Mouse (Mus musculus) liver, postnatal 0 days (tissue): ENCODE measurements around the gene 1700016K19Rik. TPM values are rescaled to one million over a fixed set of nuclear protein-coding genes. Genes with fewer than 3 reads are reported as not detected.
A peak's percentile ranks its signal among the peaks of the same experiment; 100 is the strongest.

ENCODE experiments used
- ATAC-seq: fragments of 200-750 bp; cut with Nextera tagmentation; 2 replicates; pipeline ENCODE4 v1.8.0; 2017; ENCODE audit warnings: mild to moderate bottlenecking, moderate library complexity
- DNase-seq: peaks from one replicate; pipeline ENCODE4 v3.0.0-alpha.2; 2016
- H3K27ac ChIP-seq: fragments of 300-500 bp; sonication (generic); 2 replicates; pipeline ENCODE4 v1.5.1; 2014; ENCODE audit warnings: antibody characterized with exemption, moderate library complexity, mild to moderate bottlenecking, low read depth
- H3K27me3 ChIP-seq: fragments of 300-500 bp; sonication (generic); 2 replicates; pipeline ENCODE4 v1.6.1; 2014; ENCODE audit warnings: low read length, control low read depth, mixed read lengths; ENCODE audit not compliant: insufficient read depth
- H3K36me3 ChIP-seq: fragments of 300-500 bp; sonication (generic); replicated peaks from 2 replicates; pipeline ENCODE4 v1.6.1; 2014; ENCODE audit warnings: mild to moderate bottlenecking, control low read depth, low read length, moderate library complexity, mixed read lengths; ENCODE audit not compliant: insufficient read depth
- H3K4me1 ChIP-seq: fragments of 300-500 bp; sonication (generic); 2 replicates; pipeline ENCODE4 v1.6.1; 2014; ENCODE audit warnings: antibody characterized with exemption, mild to moderate bottlenecking, control low read depth; ENCODE audit not compliant: insufficient read depth
- H3K4me2 ChIP-seq: fragments of 300-500 bp; sonication (generic); 2 replicates; pipeline ENCODE4 v1.6.1; 2014; ENCODE audit warnings: low read depth, mild to moderate bottlenecking, low read length, moderate library complexity, mixed read lengths
- H3K4me3 ChIP-seq: fragments of 300-500 bp; sonication (generic); 2 replicates; pipeline ENCODE4 v1.5.1; 2014; ENCODE audit warnings: low read depth, low read length
- H3K9ac ChIP-seq: fragments of 300-500 bp; sonication (generic); replicated peaks from 2 replicates; pipeline ENCODE4 v1.6.1; 2014; ENCODE audit warnings: mild to moderate bottlenecking, moderate library complexity
- H3K9me3 ChIP-seq: fragments of 300-500 bp; sonication (generic); 2 replicates; pipeline ENCODE4 v1.6.1; 2016; ENCODE audit warnings: mild to moderate bottlenecking, control low read depth, low read length, mixed read lengths
- CTCF ChIP-seq: sonication (generic); IDR thresholded peaks from 2 replicates; pipeline ENCODE4 v1.5.1; 2016; ENCODE audit warnings: antibody characterized with exemption, low read depth
- EP300 ChIP-seq: IDR thresholded peaks from 2 replicates; pipeline ENCODE4 v1.6.1; 2016; ENCODE audit warnings: antibody characterized with exemption, low read depth, mild to moderate bottlenecking
- WGBS: fragments of 180-500 bp; shearing (Covaris S2); extraction: QIAGEN DNeasy Blood & Tissue Kit; methylation state at CpG from one replicate; pipeline ENCODE4 v1.1.7; 2014; ENCODE audit not compliant: insufficient replicate concordance; 5-methylcytosine and 5-hydroxymethylcytosine counted together
- polyA plus RNA-seq: library from polyadenylated mRNA; unstranded; fragments of >200 nt; fragmentation: Nextera tagmentation; extraction: Ambion mirVana; gene quantifications from 2 replicates; pipeline ENCODE4 v1.2.1, GENCODE M21; 2015

The 1700016K19Rik gene
- polyA plus RNA-seq, 1 experiment from 2014 or later = not detected

DNA sequence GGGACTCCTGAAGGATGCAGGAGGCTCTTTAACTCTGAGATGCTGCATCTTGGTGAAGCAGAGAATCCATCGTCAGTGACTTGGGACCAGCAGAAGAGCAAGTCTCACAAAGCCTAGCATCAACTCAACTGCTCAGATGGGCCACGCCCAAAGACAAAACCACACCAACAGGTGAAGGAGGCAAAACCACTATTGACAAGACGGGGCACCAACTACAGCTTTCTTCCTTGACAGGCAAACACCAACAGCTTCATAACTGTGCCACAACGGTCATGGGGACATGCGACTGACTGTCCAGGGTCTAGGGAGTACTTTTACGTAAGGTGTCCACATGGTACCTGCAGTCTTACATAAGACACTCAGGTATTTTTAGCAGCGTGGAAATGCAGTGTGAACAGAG, 37.9 kb upstream of the 1700016K19Rik start:
- no peak overlapping the region for H3K4me2 ChIP-seq
- DNase-seq (no peak), ATAC-seq (no peak)
- H3K4me1 ChIP-seq = peaks cover 3% of the 10 kb centered on the region
- H3K9me3 ChIP-seq = no peaks in the 10 kb centered on the region
- no peak overlapping the region for H3K27ac ChIP-seq
- no peak overlapping the region for H3K4me3 ChIP-seq
- H3K36me3 ChIP-seq = no peaks in the 10 kb centered on the region
- TF ChIP-seq EP300 (no peak), CTCF (no peak)
- 76% methylated on average over 7 of the region's 7 CpGs for WGBS
- no peak overlapping the region for H3K9ac ChIP-seq
- peaks cover 7% of the 10 kb centered on the region for H3K27me3 ChIP-seq

DNA sequence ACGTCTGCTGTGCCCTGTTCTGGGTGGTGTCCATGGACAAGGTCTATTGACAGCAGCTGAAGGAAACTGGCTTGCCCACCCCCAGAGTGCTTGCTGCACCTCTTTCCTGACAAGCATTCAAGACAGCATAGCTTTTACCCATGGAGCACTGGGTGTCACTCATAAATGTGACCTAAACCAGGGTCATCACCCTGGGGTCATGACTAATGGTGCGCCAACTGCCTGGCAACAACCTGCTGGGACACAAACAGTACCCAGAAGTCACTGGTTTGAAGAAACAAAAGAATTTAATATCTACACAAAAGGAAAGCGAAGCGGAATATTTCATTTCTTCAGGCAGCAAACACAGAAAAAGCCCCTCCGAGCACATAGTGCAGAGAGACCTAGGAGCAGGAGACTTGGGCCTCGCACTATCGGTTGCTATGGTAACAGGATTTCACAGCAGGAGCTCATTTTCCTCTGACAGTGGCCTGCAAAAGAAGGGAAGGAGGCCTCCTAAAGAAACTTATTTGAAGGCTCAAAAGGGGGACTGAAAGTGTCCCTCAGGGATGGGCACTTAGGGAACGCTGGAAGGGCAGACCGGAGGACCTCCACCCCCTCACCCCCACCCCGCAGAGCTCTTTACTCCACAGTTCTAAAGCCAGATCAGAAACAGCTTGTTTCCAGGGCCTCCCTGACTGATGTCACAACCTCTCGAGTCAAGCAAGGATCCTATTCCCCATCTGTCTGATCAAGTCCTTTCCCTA, 35.8 kb upstream of the 1700016K19Rik start:
- 56% methylated on average over 11 of the region's 11 CpGs for WGBS
- no peaks in the 10 kb centered on the region for H3K36me3 ChIP-seq
- peaks cover 6% of the 10 kb centered on the region for H3K4me1 ChIP-seq
- H3K9ac ChIP-seq = no peak overlapping the region
- DNase-seq (peak; percentile 8), ATAC-seq (no peak)
- H3K27me3 ChIP-seq = peaks cover 7% of the 10 kb centered on the region
- no peak overlapping the region for H3K27ac ChIP-seq
- TF ChIP-seq EP300 (no peak), CTCF (no peak)
- H3K4me3 ChIP-seq = no peak overlapping the region
- no peaks in the 10 kb centered on the region for H3K9me3 ChIP-seq
- no peak overlapping the region for H3K4me2 ChIP-seq

DNA sequence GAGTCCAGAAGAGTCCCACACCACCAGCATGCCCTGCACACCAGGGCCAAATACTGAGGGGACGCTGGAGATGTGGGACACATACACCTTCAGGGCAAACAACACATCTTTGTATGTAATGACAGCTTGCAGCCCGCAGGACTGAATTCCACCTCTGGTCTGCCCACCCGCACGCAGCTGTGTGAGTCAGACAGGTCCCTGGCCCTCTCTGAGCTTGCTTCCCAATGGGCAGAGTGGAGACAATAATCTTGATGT, 35.3 kb upstream of the 1700016K19Rik start:
- H3K4me2 ChIP-seq = no peak overlapping the region
- H3K4me1 ChIP-seq = peaks cover 6% of the 10 kb centered on the region
- no peak for ATAC-seq
- no peak for TF ChIP-seq CTCF
- no peak for TF ChIP-seq EP300
- no peak overlapping the region for H3K27ac ChIP-seq
- no peaks in the 10 kb centered on the region for H3K36me3 ChIP-seq
- no peak overlapping the region for H3K9ac ChIP-seq
- 78% methylated on average over 4 of the region's 4 CpGs for WGBS
- H3K9me3 ChIP-seq = no peaks in the 10 kb centered on the region
- no peak overlapping the region for H3K4me3 ChIP-seq
- peaks cover 7% of the 10 kb centered on the region for H3K27me3 ChIP-seq
- no peak for DNase-seq

DNA sequence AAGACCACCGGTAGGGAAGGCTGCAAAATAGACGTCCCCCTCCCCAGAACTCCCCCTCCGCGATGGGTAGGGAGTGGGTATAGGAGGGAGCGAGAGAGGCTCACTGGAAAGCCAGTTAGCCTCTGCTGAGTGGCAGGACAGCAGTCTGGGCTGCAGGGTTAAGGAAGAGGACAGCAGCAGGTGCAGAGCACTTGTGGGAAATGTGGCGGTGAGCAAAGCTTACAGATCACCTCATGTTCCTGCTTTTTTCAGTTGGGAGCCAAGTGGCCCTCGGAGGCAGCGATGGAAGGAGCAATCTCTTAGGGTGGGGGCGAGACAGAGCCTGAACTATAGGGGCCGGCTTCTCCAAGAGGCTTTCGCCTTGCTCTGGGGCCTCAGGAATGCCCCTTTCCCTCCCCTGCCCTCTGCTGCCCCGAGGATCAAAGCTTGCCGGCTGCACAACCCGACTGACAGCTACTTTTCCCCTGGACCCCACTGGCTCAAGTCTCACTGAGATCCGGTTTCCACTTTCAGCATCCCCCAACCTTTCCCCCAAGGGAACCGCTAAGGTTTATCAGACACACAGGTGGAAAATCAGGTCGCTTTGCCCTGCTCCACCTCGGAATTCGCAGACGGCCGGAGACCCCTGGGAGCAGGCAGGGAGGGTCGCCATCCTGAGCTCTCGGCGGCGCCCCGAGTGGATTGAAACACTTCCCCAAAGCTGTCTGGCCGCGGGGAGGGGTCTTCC, 33.9 kb upstream of the 1700016K19Rik start:
- WGBS = 16% methylated on average over 28 of the region's 28 CpGs
- H3K9ac ChIP-seq = peak overlapping the region; percentile 52

DNA sequence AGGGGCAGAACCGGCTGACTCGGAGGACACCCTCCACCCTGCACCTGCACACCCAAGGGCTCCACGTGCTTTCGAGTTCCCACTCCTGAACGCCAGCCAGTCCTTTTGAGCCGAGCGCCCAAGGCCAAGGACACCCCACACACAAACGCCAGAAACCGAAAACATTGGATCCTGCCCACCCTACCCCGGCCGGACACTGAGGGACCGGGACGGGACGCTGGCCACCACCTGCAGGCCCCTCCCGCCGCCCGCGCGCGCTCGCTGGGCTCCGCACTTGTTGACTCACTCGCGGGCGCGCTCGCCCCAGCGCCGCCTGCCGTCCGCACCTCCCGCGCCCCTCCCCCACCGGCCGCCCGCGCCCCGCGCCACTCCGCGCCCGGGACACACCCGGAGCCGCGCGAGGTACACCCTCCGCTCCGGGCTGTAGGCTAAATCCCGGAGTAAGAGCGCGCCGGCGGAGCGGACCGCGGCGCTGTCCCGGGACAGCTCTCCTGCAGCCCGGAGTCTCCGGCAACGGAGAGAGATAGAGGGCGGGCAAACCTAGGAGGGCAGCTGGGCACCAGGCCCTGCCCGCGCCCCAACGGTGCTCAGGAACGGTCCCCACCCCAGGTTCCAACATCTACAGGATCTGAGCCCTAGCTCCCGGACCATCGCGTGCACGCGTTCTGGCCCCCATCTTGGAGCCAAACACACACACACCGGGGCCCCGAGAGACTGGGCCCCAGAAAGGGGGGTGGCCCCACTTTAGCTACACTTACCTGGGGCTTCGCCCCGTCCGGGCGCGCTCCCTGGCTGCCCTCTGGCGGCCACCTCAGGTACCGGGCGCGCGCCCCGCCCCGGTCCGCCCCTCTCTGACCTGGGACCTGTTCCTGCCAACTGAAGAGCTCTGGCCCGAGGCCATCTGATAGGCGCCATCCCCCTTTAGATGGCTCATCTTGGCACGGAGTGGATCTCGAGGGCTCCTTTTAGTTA, 33.0 kb upstream of the 1700016K19Rik start:
- ATAC-seq (peak; percentile 95), DNase-seq (peak; percentile 86)
- TF ChIP-seq EP300 (no peak), CTCF (peak; percentile 90)
- no peaks in the 10 kb centered on the region for H3K9me3 ChIP-seq
- H3K27me3 ChIP-seq = peaks cover 7% of the 10 kb centered on the region
- peak overlapping the region; percentile 52 for H3K9ac ChIP-seq
- WGBS = under 1% methylated on average over 76 of the region's 90 CpGs
- H3K4me1 ChIP-seq = peaks cover 6% of the 10 kb centered on the region
- peak overlapping the region; percentile 55 for H3K4me3 ChIP-seq
- H3K27ac ChIP-seq = no peak overlapping the region
- H3K36me3 ChIP-seq = no peaks in the 10 kb centered on the region
- H3K4me2 ChIP-seq = peak overlapping the region; percentile 79

More for the DNA sequence above, 33.9 kb upstream of the 1700016K19Rik start:
- TF ChIP-seq EP300 (no peak), CTCF (no peak)
- no peak overlapping the region for H3K27ac ChIP-seq
- H3K4me2 ChIP-seq = peak overlapping the region; percentile 79
- H3K4me1 ChIP-seq = peaks cover 6% of the 10 kb centered on the region
- ATAC-seq (no peak), DNase-seq (no peak)
- H3K4me3 ChIP-seq = peak overlapping the region; percentile 55
- no peaks in the 10 kb centered on the region for H3K36me3 ChIP-seq
- peaks cover 7% of the 10 kb centered on the region for H3K27me3 ChIP-seq
- H3K9me3 ChIP-seq = no peaks in the 10 kb centered on the region

DNA sequence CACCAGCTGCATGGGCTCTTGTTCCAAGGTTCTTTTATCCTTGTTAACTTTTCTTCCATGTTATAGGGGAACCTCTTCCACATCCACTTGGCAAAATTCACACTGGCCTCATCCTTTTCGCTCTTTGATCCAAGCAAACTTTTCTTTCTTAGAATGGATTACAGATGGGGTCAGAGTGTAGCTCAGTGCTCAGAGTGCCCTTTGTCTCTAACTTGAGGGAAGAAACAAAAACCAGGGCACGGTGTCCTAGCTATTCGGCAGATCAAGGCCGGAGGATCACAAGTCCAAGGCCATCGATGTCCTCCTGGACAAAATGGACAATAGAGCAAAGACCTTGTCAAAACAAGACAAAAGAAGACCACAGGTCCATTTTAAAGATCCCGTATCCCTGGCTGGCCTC, 31.0 kb upstream of the 1700016K19Rik start:
- DNase-seq (no peak), ATAC-seq (no peak)
- no peaks in the 10 kb centered on the region for H3K9me3 ChIP-seq
- H3K9ac ChIP-seq = no peak overlapping the region
- no peak overlapping the region for H3K27ac ChIP-seq
- peaks cover 7% of the 10 kb centered on the region for H3K27me3 ChIP-seq
- 79% methylated on average over 6 of the region's 6 CpGs for WGBS
- H3K4me3 ChIP-seq = no peak overlapping the region
- H3K4me1 ChIP-seq = peaks cover 6% of the 10 kb centered on the region
- no peak overlapping the region for H3K4me2 ChIP-seq
- no peak for TF ChIP-seq CTCF
- TF ChIP-seq EP300 = no peak
- no peaks in the 10 kb centered on the region for H3K36me3 ChIP-seq
